ENCODE assay signal across 30 mouse cellular contexts in the genomic region with DNA sequence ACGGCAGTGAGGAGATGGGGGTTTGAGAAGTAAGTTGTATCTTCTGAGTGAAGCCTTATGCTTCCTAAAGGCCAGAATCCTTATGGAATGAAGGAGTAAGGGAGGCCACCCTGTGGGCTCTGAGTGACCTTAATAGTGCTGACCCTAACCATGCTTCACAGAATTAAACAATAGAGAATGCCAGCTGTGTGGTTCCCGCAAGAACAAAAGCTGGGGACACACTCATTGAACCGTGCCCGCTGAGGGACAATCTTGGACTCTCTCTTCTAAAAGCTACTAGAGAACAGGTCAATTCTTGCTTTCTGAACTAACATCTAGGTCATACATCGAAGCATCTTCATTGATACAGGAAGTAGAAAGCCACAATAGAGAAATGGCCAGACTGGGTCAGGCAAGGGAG.
DNase-seq lines count a peak whose midpoint lies in the region; ATAC-seq and TF ChIP-seq lines count a peak whose summit lies in the region.
"Had no signal": no experiment of that assay in that cellular context is flagged by ENCODE, and none has a peak within 500 bp of the region (broad histone marks: within the 10 kb centered on the region; RNA-seq: fewer than 3 reads in every experiment).

No protein-coding gene starts in this region.

- H3K9me3 ChIP-seq in heart, embryonic 12.5 days (replicated peaks) = no peaks in the 10 kb centered on the region
- no peaks in the 10 kb centered on the region for H3K9me3 ChIP-seq in midbrain, embryonic 10.5 days (replicated peaks)
- H3K9me3 ChIP-seq in midbrain, embryonic 14.5 days (ENCODE audit: control insufficient read depth, low read length) = no peaks in the 10 kb centered on the region
- H3K9me3 ChIP-seq: embryonic facial prominence, embryonic 13.5 days; hindbrain, embryonic 15.5 days; kidney, embryonic 15.5 days; limb, embryonic 12.5 days; liver, embryonic 15.5 days; neural tube, embryonic 15.5 days had no signal

- no peak overlapping the region for H3K4me2 ChIP-seq in heart, embryonic 12.5 days
- H3K4me2 ChIP-seq in midbrain, embryonic 14.5 days (ENCODE audit: low read length) = no peak overlapping the region
- H3K4me2 ChIP-seq: embryonic facial prominence, embryonic 13.5 days; hindbrain, embryonic 15.5 days; kidney, embryonic 15.5 days; limb, embryonic 12.5 days; liver, embryonic 15.5 days; lung, embryonic 14.5 days; neural tube, embryonic 15.5 days had no signal

- H3K79me2 ChIP-seq in heart, adult 2 months (replicated peaks; ENCODE audit: control insufficient read depth, insufficient read depth, low read length) = no peaks in the 10 kb centered on the region

- DNase-seq in heart, adult 2 months = no peak
- no peak for DNase-seq in midbrain, embryonic 10.5 days (ENCODE audit: low spot score)
- DNase-seq in midbrain, embryonic 14.5 days = no peak
- DNase-seq in embryo, embryonic 10.5 days (ENCODE audit: low spot score) = peak; percentile 55
- DNase-seq in kidney, postnatal 4 days = no peak
- no peak for DNase-seq in cerebellum, adult 11 months
- DNase-seq: adrenal gland, adult 2 months; adrenal gland, postnatal 36 days; cerebellum, adult 2 months; cerebellum, postnatal 14 days; forebrain, postnatal 0 days; gastrocnemius, postnatal 14 days; heart, adult 18-20 months; heart, postnatal 14 days; kidney, adult 18-20 months; kidney, postnatal 25 days; lung, postnatal 14 days; thymus, postnatal 4 days had no signal

- intact Hi-C loops in heart, adult 2 months (cut with DNase I) = no loop called here

- 90% methylated on average over 5 of the region's 5 CpGs for WGBS in heart, adult 2 months
- 81% methylated on average over 5 of the region's 5 CpGs for WGBS in heart, embryonic 12.5 days
- WGBS in midbrain, embryonic 10.5 days = 27% methylated on average over 5 of the region's 5 CpGs
- 15% methylated on average over 5 of the region's 5 CpGs for WGBS in midbrain, embryonic 14.5 days

- no peak for ATAC-seq in heart, embryonic 12.5 days (ENCODE audit: insufficient number of reproducible peaks, low FRiP score)
- no peak for ATAC-seq in midbrain, embryonic 14.5 days (ENCODE audit: low FRiP score, low TSS enrichment)
- ATAC-seq: activated CD4-positive, CD25-positive, alpha-beta regulatory T cell, adult 4 months; CD4-positive, CD25-positive, alpha-beta regulatory T cell, adult 4 months; forebrain, postnatal 0 days had no signal

- peaks cover 2% of the 10 kb centered on the region; the same call in 1 of the 2 replicates for H3K36me3 ChIP-seq in heart, adult 2 months (ENCODE audit: control insufficient read depth, insufficient read depth, low read length)
- no peaks in the 10 kb centered on the region for H3K36me3 ChIP-seq in heart, embryonic 12.5 days
- H3K36me3 ChIP-seq in midbrain, embryonic 10.5 days = no peaks in the 10 kb centered on the region
- H3K36me3 ChIP-seq in midbrain, embryonic 14.5 days (ENCODE audit: control insufficient read depth, insufficient read depth, low read length) = no peaks in the 10 kb centered on the region
- H3K36me3 ChIP-seq: embryonic facial prominence, embryonic 13.5 days; hindbrain, embryonic 15.5 days; kidney, embryonic 15.5 days; limb, embryonic 12.5 days; liver, embryonic 15.5 days; neural tube, embryonic 15.5 days had no signal

- no peak for TF ChIP-seq CTCF in heart, adult 2 months (IDR thresholded peaks at IDR 0.05)

- H3K9ac ChIP-seq in heart, adult 2 months (ENCODE audit: low read depth, low read length) = no peak overlapping the region
- H3K9ac ChIP-seq in heart, embryonic 12.5 days = no peak overlapping the region
- H3K9ac ChIP-seq in midbrain, embryonic 14.5 days (replicated peaks; ENCODE audit: low read length) = no peak overlapping the region
- H3K9ac ChIP-seq: embryonic facial prominence, embryonic 13.5 days; forebrain, postnatal 0 days; hindbrain, embryonic 15.5 days; kidney, embryonic 15.5 days; limb, embryonic 12.5 days; liver, embryonic 15.5 days; lung, embryonic 14.5 days; neural tube, embryonic 15.5 days had no signal

- TF ChIP-seq EP300 in heart, adult 2 months (IDR thresholded peaks at IDR 0.05; ENCODE audit: insufficient read depth, low read depth, low read length) = no peak

- TF ChIP-seq POLR2A in heart, adult 2 months (IDR thresholded peaks at IDR 0.05; ENCODE audit: insufficient read depth, low read depth, low read length) = no peak

- no peaks in the 10 kb centered on the region for H3K27me3 ChIP-seq in heart, adult 2 months (ENCODE audit: control insufficient read depth, insufficient read depth, low read length)
- H3K27me3 ChIP-seq in heart, embryonic 12.5 days (replicated peaks) = no peaks in the 10 kb centered on the region
- peaks cover 7% of the 10 kb centered on the region; the same call in 1 of the 2 replicates for H3K27me3 ChIP-seq in midbrain, embryonic 10.5 days (ENCODE audit: low read depth, poor library complexity, severe bottlenecking)
- H3K27me3 ChIP-seq in midbrain, embryonic 14.5 days (ENCODE audit: control insufficient read depth, insufficient read depth, low read length) = no peaks in the 10 kb centered on the region
- H3K27me3 ChIP-seq: embryonic facial prominence, embryonic 13.5 days; hindbrain, embryonic 15.5 days; limb, embryonic 12.5 days; liver, embryonic 15.5 days; neural tube, embryonic 15.5 days had no signal

- peak overlapping the region; percentile 83 for H3K27ac ChIP-seq in heart, adult 2 months
- no peak overlapping the region for H3K27ac ChIP-seq in heart, embryonic 12.5 days (ENCODE audit: poor library complexity, severe bottlenecking)
- peak overlapping the region; percentile 82 for H3K27ac ChIP-seq in midbrain, embryonic 10.5 days (replicated peaks)
- no peak overlapping the region for H3K27ac ChIP-seq in midbrain, embryonic 14.5 days (replicated peaks; ENCODE audit: low read depth, low read length)
- H3K27ac ChIP-seq: embryonic facial prominence, embryonic 13.5 days; hindbrain, embryonic 15.5 days; kidney, embryonic 15.5 days; layer of hippocampus, adult 2 months; left cerebral cortex, adult 2 months; limb, embryonic 12.5 days; liver, embryonic 15.5 days; neural tube, embryonic 15.5 days had no signal

- H3K4me1 ChIP-seq in heart, adult 2 months (ENCODE audit: control insufficient read depth, insufficient read depth, low read length) = peaks cover 11% of the 10 kb centered on the region
- H3K4me1 ChIP-seq in heart, embryonic 12.5 days (replicated peaks) = peaks cover 41% of the 10 kb centered on the region
- peaks cover 86% of the 10 kb centered on the region for H3K4me1 ChIP-seq in midbrain, embryonic 10.5 days
- H3K4me1 ChIP-seq in midbrain, embryonic 14.5 days (ENCODE audit: control insufficient read depth, insufficient read depth, low read length) = peaks cover 9% of the 10 kb centered on the region
- H3K4me1 ChIP-seq: liver, embryonic 15.5 days had no signal

- H3K4me3 ChIP-seq in heart, adult 2 months = no peak overlapping the region
- H3K4me3 ChIP-seq in heart, embryonic 12.5 days = no peak overlapping the region
- H3K4me3 ChIP-seq in midbrain, embryonic 10.5 days = no peak overlapping the region
- H3K4me3 ChIP-seq in midbrain, embryonic 14.5 days (replicated peaks; ENCODE audit: low read depth, low read length) = no peak overlapping the region
- H3K4me3 ChIP-seq: embryonic facial prominence, embryonic 13.5 days; hindbrain, embryonic 15.5 days; kidney, embryonic 15.5 days; layer of hippocampus, adult 2 months; left cerebral cortex, adult 2 months; limb, embryonic 12.5 days; liver, embryonic 15.5 days; neural tube, embryonic 15.5 days had no signal

Comparison
In these comparisons a context has a peak if more than half of its experiments do, and no peak if none do; other contexts are left out.
1. H3K27ac ChIP-seq: peak in heart, adult 2 months (single experiment) and midbrain, embryonic 10.5 days (single experiment); none in heart, embryonic 12.5 days (single experiment) and midbrain, embryonic 14.5 days (single experiment).